Mouse (Mus musculus) lung, embryonic 14.5 days (tissue): ENCODE measurements at regions not wholly inside any gene's neighbourhood (a gene's known extent, or its start where the extent isn't known, plus 50 kb on each side); places are given as distances from the start of the nearest gene placed in this dataset.
A peak's percentile ranks its signal among the peaks of the same experiment; 100 is the strongest.

ENCODE experiments used
- ATAC-seq: fragments of 200-750 bp; cut with Nextera tagmentation; 2 replicates; pipeline ENCODE4 v1.8.0; 2017; ENCODE audit warnings: mild to moderate bottlenecking, moderate TSS enrichment, moderate library complexity; ENCODE audit not compliant: insufficient read depth
- DNase-seq: peaks from one replicate; pipeline ENCODE4 v3.0.0-alpha.2; 2015
- H3K27ac ChIP-seq: fragments of 300-500 bp; sonication (generic); 2 replicates; pipeline ENCODE4 v1.5.1; 2014; ENCODE audit warnings: low read depth, mild to moderate bottlenecking, moderate library complexity
- H3K27me3 ChIP-seq: fragments of 300-500 bp; sonication (generic); 2 replicates; pipeline ENCODE4 v1.6.1; 2014; ENCODE audit warnings: low read length, control low read depth; ENCODE audit not compliant: insufficient read depth
- H3K36me3 ChIP-seq: fragments of 300-500 bp; sonication (generic); 2 replicates; pipeline ENCODE4 v1.6.1; 2014; ENCODE audit warnings: control low read depth; ENCODE audit not compliant: insufficient read depth
- H3K4me1 ChIP-seq: fragments of 300-500 bp; sonication (generic); 2 replicates; pipeline ENCODE4 v1.6.1; 2014; ENCODE audit warnings: antibody characterized with exemption, control low read depth; ENCODE audit not compliant: insufficient read depth
- H3K4me2 ChIP-seq: fragments of 300-500 bp; sonication (generic); 2 replicates; pipeline ENCODE4 v1.6.1; 2014; ENCODE audit warnings: mild to moderate bottlenecking
- H3K4me3 ChIP-seq: fragments of 300-500 bp; sonication (generic); 2 replicates; pipeline ENCODE4 v1.5.1; 2014; ENCODE audit warnings: low read depth, low read length
- H3K9ac ChIP-seq: fragments of 300-500 bp; sonication (generic); 2 replicates; pipeline ENCODE4 v1.6.1; 2014
- H3K9me3 ChIP-seq: fragments of 300-500 bp; sonication (generic); 2 replicates; pipeline ENCODE4 v1.6.1; 2016; ENCODE audit warnings: low read depth, low read length, control low read depth
- CTCF ChIP-seq: IDR thresholded peaks from 2 replicates; pipeline ENCODE4 v1.5.1; 2016; ENCODE audit warnings: antibody characterized with exemption, low read depth
- WGBS: fragments of 180-500 bp; shearing (Covaris S2); extraction: QIAGEN DNeasy Blood & Tissue Kit; methylation state at CpG from one replicate; pipeline ENCODE4 v1.1.7; 2014; 5-methylcytosine and 5-hydroxymethylcytosine counted together

- H3K4me1 ChIP-seq = peaks cover 21% of the 10 kb centered on the region
- no peaks in the 10 kb centered on the region for H3K36me3 ChIP-seq
- DNase-seq (no peak), ATAC-seq (no peak)
- H3K9me3 ChIP-seq = no peaks in the 10 kb centered on the region
- H3K9ac ChIP-seq = no peak overlapping the region
- H3K27me3 ChIP-seq = no peaks in the 10 kb centered on the region
- no peak overlapping the region for H3K4me3 ChIP-seq
- no peak for TF ChIP-seq CTCF
- H3K4me2 ChIP-seq = no peak overlapping the region
- WGBS = 78% methylated on average over 10 of the region's 10 CpGs
- peak overlapping the region; percentile 72 for H3K27ac ChIP-seq
These were observed 56.3 kb upstream of the Tbx3 start for GRCm38 (mm10) chr5:119613981-119614770.

- H3K27me3 ChIP-seq = no peaks in the 10 kb centered on the region
- ATAC-seq = no peak
- peaks cover 21% of the 10 kb centered on the region for H3K4me1 ChIP-seq
These were observed 54.8 kb upstream of the Tbx3 start for GRCm38 (mm10) chr5:119615681-119616080.

GRCm38 (mm10) chr5:119617856-119618255, 52.6 kb upstream of the Tbx3 start:
- TF ChIP-seq CTCF = no peak
- no peaks in the 10 kb centered on the region for H3K36me3 ChIP-seq
- no peak overlapping the region for H3K4me3 ChIP-seq
- H3K9ac ChIP-seq = no peak overlapping the region
- H3K4me2 ChIP-seq = no peak overlapping the region
- no peaks in the 10 kb centered on the region for H3K27me3 ChIP-seq
- WGBS = 96% methylated on average over 2 of the region's 2 CpGs
- no peak overlapping the region for H3K27ac ChIP-seq
- peaks cover 14% of the 10 kb centered on the region for H3K4me1 ChIP-seq
- ATAC-seq (no peak), DNase-seq (no peak)
- H3K9me3 ChIP-seq = no peaks in the 10 kb centered on the region

More at GRCm38 (mm10) chr5:119615681-119616080, 54.8 kb upstream of the Tbx3 start:
- no peak for TF ChIP-seq CTCF
- no peak for DNase-seq
- H3K9ac ChIP-seq = no peak overlapping the region
- H3K27ac ChIP-seq = no peak overlapping the region
- WGBS = 33% methylated on average over 5 of the region's 5 CpGs
- no peak overlapping the region for H3K4me3 ChIP-seq
- H3K36me3 ChIP-seq = no peaks in the 10 kb centered on the region
- H3K4me2 ChIP-seq = no peak overlapping the region
- H3K9me3 ChIP-seq = no peaks in the 10 kb centered on the region

GRCm38 (mm10) chr5:119619906-119620305, 50.6 kb upstream of the Tbx3 start:
- Histone ChIP-seq H3K9me3 (no peaks in the 10 kb centered on the region), H3K4me3 (no peak overlapping the region), H3K27me3 (no peaks in the 10 kb centered on the region), H3K9ac (peak overlapping the region; percentile 13; the same call in 1 of the 2 replicates), H3K36me3 (no peaks in the 10 kb centered on the region), H3K4me2 (no peak overlapping the region), H3K27ac (no peak overlapping the region), H3K4me1 (no peaks in the 10 kb centered on the region; the same call in 1 of the 2 replicates)
- peak; percentile 34 for DNase-seq
- WGBS = 12% methylated on average over 8 of the region's 8 CpGs
- no peak for TF ChIP-seq CTCF
- no peak for ATAC-seq
